Mouse (Mus musculus) heart, embryonic 11.5 days (tissue): ENCODE measurements around the gene Mst1r. TPM values are rescaled to one million over a fixed set of nuclear protein-coding genes. Genes with fewer than 3 reads are reported as not detected.
A peak's percentile ranks its signal among the peaks of the same experiment; 100 is the strongest.

Experiments
- ATAC-seq: fragments of 200-750 bp; cut with Nextera tagmentation; replicated peaks from 2 replicates; pipeline ENCODE4 v1.8.0; 2017; ENCODE audit warnings: moderate library complexity; ENCODE audit not compliant: insufficient number of reproducible peaks, low FRiP score, low TSS enrichment
- H3K27ac ChIP-seq: fragments of 300-500 bp; sonication (generic); 2 replicates; pipeline ENCODE4 v1.5.1; 2014; ENCODE audit warnings: mild to moderate bottlenecking, low read depth, low read length
- H3K27me3 ChIP-seq: fragments of 300-500 bp; sonication (generic); 2 replicates; pipeline ENCODE4 v1.6.1; 2014; ENCODE audit warnings: mild to moderate bottlenecking, low read length, mixed read lengths; ENCODE audit not compliant: control insufficient read depth, insufficient read depth
- H3K36me3 ChIP-seq: fragments of 300-500 bp; sonication (generic); 2 replicates; pipeline ENCODE4 v1.6.1; 2014; ENCODE audit warnings: mild to moderate bottlenecking, low read length, moderate library complexity, mixed read lengths; ENCODE audit not compliant: control insufficient read depth, insufficient read depth
- H3K4me1 ChIP-seq: fragments of 300-500 bp; sonication (generic); 2 replicates; pipeline ENCODE4 v1.6.1; 2014; ENCODE audit warnings: low read length; ENCODE audit not compliant: control insufficient read depth, insufficient read depth
- H3K4me2 ChIP-seq: fragments of 300-500 bp; sonication (generic); 2 replicates; pipeline ENCODE4 v1.6.1; 2014; ENCODE audit warnings: mild to moderate bottlenecking, moderate library complexity
- H3K4me3 ChIP-seq: fragments of 300-500 bp; sonication (generic); 2 replicates; pipeline ENCODE4 v1.5.1; 2014; ENCODE audit warnings: low read depth, low read length
- H3K9ac ChIP-seq: fragments of 300-500 bp; sonication (generic); 2 replicates; pipeline ENCODE4 v1.6.1; 2014; ENCODE audit warnings: mild to moderate bottlenecking, low read depth, low read length, moderate library complexity
- H3K9me3 ChIP-seq: fragments of 300-500 bp; sonication (generic); replicated peaks from 2 replicates; pipeline ENCODE4 v1.6.1; 2016; ENCODE audit warnings: low read length; ENCODE audit not compliant: control insufficient read depth
- WGBS: fragments of 180-500 bp; shearing (Covaris S2); extraction: QIAGEN DNeasy Blood & Tissue Kit; methylation state at CpG from one replicate; pipeline ENCODE4 v1.1.7; 2014; ENCODE audit not compliant: insufficient replicate concordance; 5-methylcytosine and 5-hydroxymethylcytosine counted together
- polyA plus RNA-seq: library from polyadenylated mRNA; unstranded; fragments of >200 nt; fragmentation: Nextera tagmentation; extraction: Ambion mirVana; gene quantifications from 2 replicates; pipeline ENCODE4 v1.2.1, GENCODE M21; 2014

The Mst1r gene
- polyA plus RNA-seq, 1 experiment from 2014 or later, result 1.6 TPM

- no peaks in the 10 kb centered on the region for H3K36me3 ChIP-seq
- peak; percentile 81 for ATAC-seq
- 17% methylated on average over 45 of the region's 45 CpGs for WGBS
- peak overlapping the region; percentile 75 for H3K9ac ChIP-seq
- H3K4me1 ChIP-seq, result peaks cover 9% of the 10 kb centered on the region
- peak overlapping the region; percentile 59 for H3K4me3 ChIP-seq
- H3K27me3 ChIP-seq, result no peaks in the 10 kb centered on the region
- peak overlapping the region; percentile 78 for H3K4me2 ChIP-seq
- no peaks in the 10 kb centered on the region for H3K9me3 ChIP-seq
- H3K27ac ChIP-seq, result peak overlapping the region; percentile 62; the same call in 1 of the 2 replicates
Measured at GRCm38 (mm10) chr9:107950460-107951355, 44.0 kb downstream of the Mst1r start.

DNA sequence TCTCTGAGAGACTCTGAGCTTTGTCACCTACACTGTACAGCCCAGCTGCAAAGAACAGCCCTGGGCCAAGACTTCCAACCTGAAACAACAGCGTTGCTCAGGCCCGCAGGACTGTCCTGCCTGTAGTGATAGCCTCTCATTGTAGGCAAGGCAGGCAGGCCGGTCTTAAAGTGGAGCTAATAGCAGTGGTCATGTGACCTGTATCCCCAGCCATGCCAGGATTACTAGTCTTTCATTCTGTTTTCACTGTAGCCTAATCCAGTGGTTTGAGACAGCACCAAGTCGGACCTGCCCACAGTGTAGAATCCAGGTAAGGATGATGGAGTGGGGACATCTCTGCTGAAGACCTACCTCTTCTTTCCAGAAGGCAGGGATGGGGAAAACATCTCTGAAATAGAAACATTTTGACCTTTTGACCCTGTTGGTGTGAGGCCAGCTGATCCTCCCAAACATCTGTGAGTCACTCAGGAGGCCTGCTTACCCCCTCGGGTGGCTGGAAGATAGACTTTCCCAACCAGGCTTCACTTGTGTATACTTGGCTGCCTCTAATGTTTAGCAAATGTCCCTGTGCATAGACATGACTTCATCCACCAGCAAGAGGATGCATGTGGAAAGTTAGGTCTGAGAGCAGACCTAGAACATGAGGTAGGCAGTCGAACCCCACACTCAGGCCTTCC, 49.1 kb downstream of the Mst1r start:
- H3K27me3 ChIP-seq, result no peaks in the 10 kb centered on the region
- no peak overlapping the region for H3K27ac ChIP-seq
- no peak overlapping the region for H3K4me3 ChIP-seq
- H3K9ac ChIP-seq, result no peak overlapping the region
- H3K4me1 ChIP-seq, result peaks cover 9% of the 10 kb centered on the region
- peaks cover 17% of the 10 kb centered on the region; the same call in 1 of the 2 replicates for H3K36me3 ChIP-seq
- no peak overlapping the region for H3K4me2 ChIP-seq
- 65% methylated on average over 6 of the region's 6 CpGs for WGBS
- no peaks in the 10 kb centered on the region for H3K9me3 ChIP-seq
- no peak for ATAC-seq

DNA sequence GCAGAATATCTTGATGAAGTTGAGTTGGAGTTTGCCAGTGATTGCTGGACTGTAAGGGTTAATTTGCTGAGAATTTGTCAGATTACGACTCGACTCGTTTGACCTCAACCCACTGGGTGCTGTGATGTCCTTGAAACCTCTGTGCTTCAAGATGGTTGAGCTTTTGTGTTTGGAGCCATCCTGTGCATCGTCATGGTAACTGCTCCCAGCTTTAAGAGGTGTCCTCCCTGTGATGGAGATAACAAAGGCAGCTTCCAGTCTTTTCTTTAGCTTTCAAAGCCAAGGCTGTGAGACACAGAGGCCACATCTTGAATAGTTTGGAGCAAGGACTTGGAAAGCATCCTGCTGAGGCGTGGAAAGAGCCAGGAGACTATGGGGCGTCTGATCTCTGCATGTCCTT, 50.5 kb downstream of the Mst1r start:
- 0 out of 2 replicates have a peak, but pooled peaks cover 5% of the 10 kb centered on the region for H3K4me1 ChIP-seq
- H3K4me3 ChIP-seq, result no peak overlapping the region
- no peaks in the 10 kb centered on the region for H3K9me3 ChIP-seq
- H3K27me3 ChIP-seq, result no peaks in the 10 kb centered on the region
- no peak for ATAC-seq
- no peak overlapping the region for H3K9ac ChIP-seq
- no peak overlapping the region for H3K27ac ChIP-seq
- H3K36me3 ChIP-seq, result peaks cover 23% of the 10 kb centered on the region; the same call in 1 of the 2 replicates
- no peak overlapping the region for H3K4me2 ChIP-seq
- WGBS, result 69% methylated on average over 6 of the region's 6 CpGs

GRCm38 (mm10) chr9:107959896-107960295, 53.2 kb downstream of the Mst1r start:
- Histone ChIP-seq H3K27me3 (no peaks in the 10 kb centered on the region), H3K27ac (no peak overlapping the region), H3K36me3 (peaks cover 26% of the 10 kb centered on the region; the same call in 1 of the 2 replicates), H3K4me2 (no peak overlapping the region), H3K4me3 (no peak overlapping the region), H3K4me1 (peaks cover 13% of the 10 kb centered on the region; the same call in 1 of the 2 replicates), H3K9me3 (no peaks in the 10 kb centered on the region), H3K9ac (no peak overlapping the region)
- WGBS, result 62% methylated on average over 6 of the region's 6 CpGs
- no peak for ATAC-seq

GRCm38 (mm10) chr9:107960928-107961327, 54.3 kb downstream of the Mst1r start:
- WGBS, result 79% methylated on average over 4 of the region's 4 CpGs
- H3K4me3 ChIP-seq, result no peak overlapping the region
- ATAC-seq, result no peak
- peaks cover 26% of the 10 kb centered on the region; the same call in 1 of the 2 replicates for H3K36me3 ChIP-seq
- H3K9ac ChIP-seq, result no peak overlapping the region
- H3K4me1 ChIP-seq, result peaks cover 9% of the 10 kb centered on the region; the same call in 1 of the 2 replicates
- H3K9me3 ChIP-seq, result no peaks in the 10 kb centered on the region
- H3K27me3 ChIP-seq, result no peaks in the 10 kb centered on the region
- no peak overlapping the region for H3K4me2 ChIP-seq
- no peak overlapping the region for H3K27ac ChIP-seq

- 88% methylated on average over 10 of the region's 10 CpGs for WGBS
- H3K4me2 ChIP-seq, result no peak overlapping the region
- H3K27ac ChIP-seq, result no peak overlapping the region
- no peak overlapping the region for H3K9ac ChIP-seq
- H3K27me3 ChIP-seq, result no peaks in the 10 kb centered on the region
- ATAC-seq, result no peak
- no peaks in the 10 kb centered on the region for H3K9me3 ChIP-seq
- H3K4me1 ChIP-seq, result peaks cover 8% of the 10 kb centered on the region; the same call in 1 of the 2 replicates
- peaks cover 26% of the 10 kb centered on the region; the same call in 1 of the 2 replicates for H3K36me3 ChIP-seq
- H3K4me3 ChIP-seq, result no peak overlapping the region
Measured at GRCm38 (mm10) chr9:107961351-107961762, 54.7 kb downstream of the Mst1r start.

DNA sequence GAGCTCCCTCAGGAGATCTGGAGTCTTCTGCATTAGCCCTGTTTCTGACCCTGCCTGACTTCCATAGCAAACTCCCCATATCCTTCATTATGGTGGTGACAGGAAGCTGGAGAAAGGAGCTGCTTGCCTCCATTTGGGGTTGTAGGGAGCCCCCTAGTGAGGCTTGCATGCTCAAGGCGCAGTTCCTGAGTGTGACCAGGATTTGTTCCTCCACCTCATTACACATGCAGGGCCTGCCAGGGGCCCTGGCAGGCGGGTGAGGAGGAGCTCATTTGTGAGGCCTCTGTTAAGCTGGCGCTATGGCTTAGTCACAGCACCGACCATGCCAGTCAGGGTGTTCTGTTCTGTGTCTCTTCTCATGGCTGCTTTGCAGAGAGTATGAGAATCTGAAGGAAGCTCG, 55.2 kb downstream of the Mst1r start:
- peaks cover 8% of the 10 kb centered on the region; the same call in 1 of the 2 replicates for H3K4me1 ChIP-seq
- no peak overlapping the region for H3K4me3 ChIP-seq
- no peak overlapping the region for H3K27ac ChIP-seq
- H3K27me3 ChIP-seq, result no peaks in the 10 kb centered on the region
- peaks cover 26% of the 10 kb centered on the region; the same call in 1 of the 2 replicates for H3K36me3 ChIP-seq
- 60% methylated on average over 5 of the region's 5 CpGs for WGBS
- H3K4me2 ChIP-seq, result no peak overlapping the region
- no peak for ATAC-seq
- H3K9me3 ChIP-seq, result no peaks in the 10 kb centered on the region
- H3K9ac ChIP-seq, result no peak overlapping the region

GRCm38 (mm10) chr9:107962916-107963315, 56.2 kb downstream of the Mst1r start:
- Histone ChIP-seq H3K36me3 (peaks cover 21% of the 10 kb centered on the region; the same call in 1 of the 2 replicates), H3K4me2 (no peak overlapping the region), H3K4me1 (peaks cover 8% of the 10 kb centered on the region; the same call in 1 of the 2 replicates), H3K9me3 (no peaks in the 10 kb centered on the region), H3K9ac (no peak overlapping the region), H3K27me3 (no peaks in the 10 kb centered on the region), H3K4me3 (no peak overlapping the region), H3K27ac (no peak overlapping the region)
- 89% methylated on average over 9 of the region's 9 CpGs for WGBS
- ATAC-seq, result no peak
